Mouse (Mus musculus) cerebellum, adult 11 months (tissue): Measurements from ENCODE around the gene Anp32a.

Source experiments
- DNase-seq: peaks from one replicate; pipeline ENCODE4 v3.0.0; 2022

The Anp32a gene

DNA sequence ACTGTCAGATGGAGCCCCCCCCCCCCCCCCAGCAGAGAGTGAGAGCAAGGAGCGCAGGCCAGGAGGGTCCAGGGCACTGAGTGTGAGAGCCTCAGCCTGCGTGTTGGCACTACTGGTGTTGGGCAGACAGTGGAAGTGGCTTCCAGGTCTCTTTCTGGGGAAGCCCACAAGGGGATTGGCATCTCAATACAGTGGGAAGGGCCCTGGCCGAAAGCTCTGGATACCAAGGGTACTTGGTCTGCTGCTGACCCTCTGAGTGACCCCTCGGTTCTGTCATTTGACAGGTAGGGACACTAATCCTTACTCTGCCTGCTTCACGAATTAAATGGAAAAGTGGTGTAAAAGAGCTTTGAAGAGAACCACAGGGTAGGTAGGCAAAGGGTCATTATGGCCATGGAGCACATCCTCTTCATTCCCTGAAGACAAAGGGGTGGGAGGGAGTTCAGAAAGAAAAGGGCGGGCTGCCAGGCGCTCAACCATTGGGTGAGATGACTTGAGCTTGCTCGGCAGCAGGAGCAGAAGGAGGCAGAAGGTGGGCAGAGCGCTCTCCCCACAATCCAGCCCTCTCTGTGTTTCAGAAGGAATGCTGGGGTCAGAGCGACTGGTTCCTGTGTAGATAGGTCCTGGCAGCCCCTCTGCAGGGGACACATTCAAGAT is 79.3 kb downstream of the Anp32a start:
- DNase-seq, result peak; percentile 47

GRCm38 (mm10) chr9:62421027-62421426 is 79.9 kb downstream of the Anp32a start:
- DNase-seq, result peak; percentile 77

DNA sequence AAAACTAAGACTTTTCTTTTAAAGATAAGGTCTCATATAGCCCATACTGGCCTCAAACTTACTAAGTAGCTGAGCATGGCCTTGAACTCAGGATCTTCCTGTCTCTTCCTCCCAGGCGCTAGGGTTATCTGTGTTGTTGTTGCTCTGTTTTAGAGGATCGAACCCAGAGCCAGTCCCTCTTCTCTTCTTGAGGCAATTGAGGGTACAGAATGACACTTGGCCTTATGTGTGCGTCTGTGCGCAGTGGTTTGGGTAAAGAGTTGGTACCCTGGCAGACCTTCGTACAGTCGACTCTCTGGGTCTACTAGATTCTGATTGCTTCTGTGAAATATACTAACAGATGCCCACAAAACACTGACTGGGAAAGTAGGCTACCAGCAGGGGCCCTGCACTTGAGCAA is 80.8 kb downstream of the Anp32a start:
- no peak for DNase-seq

- no peak for DNase-seq
Measured at GRCm38 (mm10) chr9:62422926-62423325, 81.8 kb downstream of the Anp32a start.

DNA sequence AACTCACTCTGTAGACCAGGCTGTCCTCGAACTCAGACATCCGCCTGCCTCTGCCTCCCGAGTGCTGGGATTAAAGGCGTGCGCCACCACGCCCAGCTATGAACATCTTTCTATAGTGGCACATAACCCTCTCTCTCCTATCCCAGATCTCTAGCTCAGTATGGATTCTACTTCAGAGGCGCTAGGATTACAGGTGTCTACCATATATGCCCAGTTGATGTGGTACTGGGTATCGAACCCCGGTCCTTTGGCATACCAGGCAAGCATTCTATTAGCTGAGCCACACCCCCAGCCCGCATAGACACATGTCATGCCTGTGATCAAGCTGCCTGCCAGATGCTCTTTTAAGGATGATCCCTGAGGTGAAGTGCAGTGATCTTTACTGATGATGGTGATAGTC is 82.8 kb downstream of the Anp32a start:
- no peak for DNase-seq

GRCm38 (mm10) chr9:62425265-62425664 is 84.2 kb downstream of the Anp32a start:
- DNase-seq, result no peak

GRCm38 (mm10) chr9:62426021-62426420 is 84.9 kb downstream of the Anp32a start:
- DNase-seq, result no peak

- no peak for DNase-seq
Measured at GRCm38 (mm10) chr9:62426531-62426930, 85.4 kb downstream of the Anp32a start.

DNA sequence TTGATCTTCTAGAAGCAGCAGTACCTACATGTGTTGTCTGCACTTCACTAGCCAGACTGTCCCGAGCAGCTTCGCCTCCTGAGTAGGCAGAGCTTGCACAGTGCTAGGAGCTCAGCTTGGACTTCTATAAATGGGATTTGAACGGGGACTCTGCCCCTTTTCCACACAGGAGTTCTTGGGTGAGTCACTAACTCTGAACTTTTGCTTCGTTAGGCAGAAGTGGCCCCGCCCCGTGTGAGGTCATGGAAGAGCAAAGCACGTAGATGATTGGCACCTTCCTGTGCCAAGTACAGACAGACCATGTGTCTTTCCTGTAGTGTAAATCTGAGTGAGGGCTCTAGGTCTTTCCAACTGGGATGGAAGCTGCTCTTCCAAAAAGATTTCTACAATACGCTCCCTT is 85.9 kb downstream of the Anp32a start:
- DNase-seq, result no peak
